Mouse (Mus musculus): ENCODE measurements at regions not wholly inside any gene's neighbourhood (a gene's known extent, or its start where the extent isn't known, plus 50 kb on each side); places are given as distances from the start of the nearest gene placed in this dataset.
"Not testable (repeated sequence)": the region's sequence is repeated elsewhere in the genome, so short reads cannot be mapped to it uniquely, and the experiment has no call there.

- no peak for DNase-seq
Observed at GRCm38 (mm10) chr7:95991250-95992032, 179.6 kb upstream of the Tenm4 start.

- no peak for DNase-seq
Observed at GRCm38 (mm10) chr7:95992033-95992516, 179.0 kb upstream of the Tenm4 start.

GRCm38 (mm10) chr7:95992521-95992920 is 178.5 kb upstream of the Tenm4 start:
- no peak for DNase-seq

- DNase-seq: no peak
Observed at GRCm38 (mm10) chr7:95997190-95997589, 173.9 kb upstream of the Tenm4 start.

GRCm38 (mm10) chr7:95999189-95999588 is 171.9 kb upstream of the Tenm4 start:
- no peak for DNase-seq

- no peak for DNase-seq
Observed at GRCm38 (mm10) chr7:96002401-96002800, 168.6 kb upstream of the Tenm4 start.

GRCm38 (mm10) chr7:96006299-96006698 is 164.7 kb upstream of the Tenm4 start:
- DNase-seq: no peak

GRCm38 (mm10) chr7:96013008-96013407 is 158.0 kb upstream of the Tenm4 start:
- DNase-seq: no peak

- no peak for DNase-seq
Observed at GRCm38 (mm10) chr7:96017112-96017884, 153.7 kb upstream of the Tenm4 start.

- DNase-seq: no peak
Observed at GRCm38 (mm10) chr7:96024048-96024447, 147.0 kb upstream of the Tenm4 start.

- DNase-seq: no peak
Observed at GRCm38 (mm10) chr7:96026781-96027418, 144.1 kb upstream of the Tenm4 start.

GRCm38 (mm10) chr7:96033636-96034035 is 137.4 kb upstream of the Tenm4 start:
- DNase-seq: peak; percentile 24 to 25

- DNase-seq: no peak
Observed at GRCm38 (mm10) chr7:96035456-96035855, 135.6 kb upstream of the Tenm4 start.

- no peak for DNase-seq
Observed at GRCm38 (mm10) chr7:96039628-96040027, 131.4 kb upstream of the Tenm4 start.

GRCm38 (mm10) chr7:96041806-96042205 is 129.2 kb upstream of the Tenm4 start:
- no peak for DNase-seq

GRCm38 (mm10) chr7:96051631-96052030 is 119.4 kb upstream of the Tenm4 start:
- DNase-seq: no peak

GRCm38 (mm10) chr7:96061599-96061998 is 109.4 kb upstream of the Tenm4 start:
- DNase-seq: not testable (repeated sequence)

- DNase-seq: peak; percentile 26 to 45
Observed at GRCm38 (mm10) chr7:96078511-96078910, 92.5 kb upstream of the Tenm4 start.

GRCm38 (mm10) chr7:96081676-96082075 is 89.4 kb upstream of the Tenm4 start:
- DNase-seq: no peak

- no peak for DNase-seq
Observed at GRCm38 (mm10) chr7:96095185-96095584, 75.9 kb upstream of the Tenm4 start.

GRCm38 (mm10) chr7:96095752-96096151 is 75.3 kb upstream of the Tenm4 start:
- no peak for DNase-seq

- no peak for DNase-seq
Observed at GRCm38 (mm10) chr7:96098686-96099376, 72.2 kb upstream of the Tenm4 start.

- no peak for DNase-seq
Observed at GRCm38 (mm10) chr7:96102727-96103126, 68.3 kb upstream of the Tenm4 start.
